In genomic region chr8:122912150-122912549, GRCm38 (mm10) we compare ENCODE assay signal across 20 mouse cellular contexts.
DNase-seq lines count a peak whose midpoint lies in the region; ATAC-seq and TF ChIP-seq lines count a peak whose summit lies in the region.
"Had no signal": no experiment of that assay in that cellular context is flagged by ENCODE, and none has a peak within 500 bp of the region (broad histone marks: within the 10 kb centered on the region; RNA-seq: fewer than 3 reads in every experiment).

No protein-coding gene starts in this region.

- no peak overlapping the region for H3K9ac ChIP-seq in liver, adult 2 months (ENCODE audit: low read depth, low read length)
- no peak overlapping the region for H3K9ac ChIP-seq in liver, embryonic 12.5 days
- H3K9ac ChIP-seq: embryonic facial prominence, embryonic 13.5 days; forebrain, embryonic 12.5 days; heart, embryonic 15.5 days; hindbrain, embryonic 13.5 days had no signal

- no peaks in the 10 kb centered on the region for H3K9me3 ChIP-seq in liver, embryonic 12.5 days (replicated peaks)
- H3K9me3 ChIP-seq: embryonic facial prominence, embryonic 13.5 days; forebrain, embryonic 12.5 days; G1E; heart, embryonic 15.5 days; hindbrain, embryonic 13.5 days had no signal

- H3K4me2 ChIP-seq in liver, embryonic 12.5 days = no peak overlapping the region
- H3K4me2 ChIP-seq: embryonic facial prominence, embryonic 13.5 days; forebrain, embryonic 12.5 days; heart, embryonic 11.5 days; heart, embryonic 15.5 days; hindbrain, embryonic 13.5 days had no signal

- WGBS in liver, adult 2 months = 76% methylated on average over 3 of the region's 3 CpGs
- WGBS in liver, embryonic 12.5 days (ENCODE audit: insufficient replicate concordance) = 57% methylated on average over 3 of the region's 3 CpGs
- 26% methylated on average over 3 of the region's 3 CpGs for WGBS in macrophage (ENCODE audit: missing documents)

- no peak overlapping the region for H3K4me3 ChIP-seq in liver, adult 2 months (ENCODE audit: insufficient read depth, low read depth, low read length)
- H3K4me3 ChIP-seq in liver, embryonic 12.5 days = no peak overlapping the region
- H3K4me3 ChIP-seq in bone marrow macrophage, adult 2 months (ENCODE audit: insufficient read depth, low read length) = no peak overlapping the region
- no peak overlapping the region for H3K4me3 ChIP-seq in macrophage (ENCODE audit: inconsistent target)
- H3K4me3 ChIP-seq: embryonic facial prominence, embryonic 13.5 days; forebrain, embryonic 12.5 days; heart, adult 2 months; heart, embryonic 15.5 days; hindbrain, embryonic 13.5 days had no signal

- H3K36me3 ChIP-seq in liver, adult 2 months (ENCODE audit: control insufficient read depth, insufficient read depth, low read length) = peaks cover 13% of the 10 kb centered on the region
- H3K36me3 ChIP-seq in liver, embryonic 12.5 days = peaks cover 66% of the 10 kb centered on the region
- H3K36me3 ChIP-seq in macrophage (ENCODE audit: inconsistent target) = 0 out of 2 replicates have a peak, but pooled peaks cover 13% of the 10 kb centered on the region

- no peak for TF ChIP-seq CTCF in liver, adult 2 months (IDR thresholded peaks at IDR 0.05; ENCODE audit: low read depth, low read length)
- TF ChIP-seq CTCF in bone marrow macrophage, adult 2 months (IDR thresholded peaks at IDR 0.05; ENCODE audit: low read depth, low read length) = no peak

- no peak for TF ChIP-seq POLR2A in liver, adult 2 months (IDR thresholded peaks at IDR 0.05; ENCODE audit: extremely low read depth, insufficient read depth, low read length)
- no peak for TF ChIP-seq POLR2A in bone marrow macrophage, adult 2 months (IDR thresholded peaks at IDR 0.05; ENCODE audit: borderline replicate concordance, low read depth, low read length)

- no peaks in the 10 kb centered on the region for H3K27me3 ChIP-seq in liver, adult 2 months (ENCODE audit: control insufficient read depth, insufficient read depth, low read length)
- H3K27me3 ChIP-seq in liver, embryonic 12.5 days (replicated peaks) = no peaks in the 10 kb centered on the region
- H3K27me3 ChIP-seq: embryonic facial prominence, embryonic 13.5 days; forebrain, embryonic 12.5 days; heart, embryonic 15.5 days; hindbrain, embryonic 13.5 days had no signal

- H3K79me2 ChIP-seq in liver, adult 2 months (ENCODE audit: control insufficient read depth, insufficient read depth, low read length) = peaks cover 54% of the 10 kb centered on the region
- H3K79me2 ChIP-seq in macrophage (ENCODE audit: inconsistent target) = peaks cover 100% of the 10 kb centered on the region

- peak; percentile 37 for DNase-seq in liver, adult 2 months (ENCODE audit: extremely low read depth, low read depth, low spot score)
- DNase-seq in frontal cortex, postnatal 25 days (ENCODE audit: low spot score in 2 of 2) = no peak
- no peak for DNase-seq in heart, adult 18-20 months
- DNase-seq in adrenal gland, postnatal 36 days = no peak
- DNase-seq: adrenal gland, postnatal 14 days; gastrocnemius, postnatal 10 days; heart, adult 2 months; heart, postnatal 14 days had no signal

- H3K4me1 ChIP-seq in liver, adult 2 months (ENCODE audit: control insufficient read depth, insufficient read depth, low read length) = peaks cover 4% of the 10 kb centered on the region
- H3K4me1 ChIP-seq in liver, embryonic 12.5 days = peaks cover 6% of the 10 kb centered on the region
- H3K4me1 ChIP-seq in bone marrow macrophage, adult 2 months (ENCODE audit: control insufficient read depth, insufficient read depth, low read length) = peaks cover 55% of the 10 kb centered on the region

- H3K27ac ChIP-seq in liver, adult 2 months (replicated peaks; ENCODE audit: insufficient read depth, low read depth, low read length) = no peak overlapping the region
- H3K27ac ChIP-seq in liver, embryonic 12.5 days = no peak overlapping the region
- peak overlapping the region; percentile 45 for H3K27ac ChIP-seq in bone marrow macrophage, adult 2 months (ENCODE audit: insufficient read depth, low read depth, low read length)
- peak overlapping the region; percentile 42 for H3K27ac ChIP-seq in macrophage
- H3K27ac ChIP-seq: embryonic facial prominence, embryonic 13.5 days; forebrain, embryonic 12.5 days; heart, adult 2 months; heart, embryonic 15.5 days; hindbrain, embryonic 13.5 days; hindbrain, postnatal 0 days had no signal

- no peak for ATAC-seq in liver, embryonic 12.5 days
- peak; percentile 44 for ATAC-seq in CD4-positive, CD25-positive, alpha-beta regulatory T cell, adult 4 months
- ATAC-seq: hindbrain, postnatal 0 days; intestine, embryonic 16.5 days had no signal

Comparison
In these comparisons a context has a peak if more than half of its experiments do, and no peak if none do; other contexts are left out.
1. H3K27ac ChIP-seq: peak in bone marrow macrophage, adult 2 months (single experiment) and macrophage (single experiment); none in liver, adult 2 months (single experiment) and liver, embryonic 12.5 days (single experiment).